Mouse (Mus musculus) liver, embryonic 13.5 days (tissue): ENCODE data around the gene Pam16. TPM values are rescaled to one million over a fixed set of nuclear protein-coding genes. Genes with fewer than 3 reads are reported as not detected.
A peak's percentile ranks its signal among the peaks of the same experiment; 100 is the strongest.

Experiments used
- ATAC-seq: fragments of 200-750 bp; cut with Nextera tagmentation; 2 replicates; pipeline ENCODE4 v1.8.0; 2017; ENCODE audit warnings: low read depth, mild to moderate bottlenecking, moderate number of reproducible peaks, moderate library complexity
- DNase-seq: peaks from one replicate; pipeline ENCODE4 v3.0.0; 2022
- H3K27ac ChIP-seq: fragments of 300-500 bp; sonication (generic); 2 replicates; pipeline ENCODE4 v1.5.1; 2015; ENCODE audit warnings: moderate library complexity, mild to moderate bottlenecking, inconsistent platforms
- H3K27me3 ChIP-seq: fragments of 300-500 bp; sonication (generic); 2 replicates; pipeline ENCODE4 v1.6.1; 2015; ENCODE audit warnings: mild to moderate bottlenecking, inconsistent platforms
- H3K36me3 ChIP-seq: fragments of 300-500 bp; sonication (generic); 2 replicates; pipeline ENCODE4 v1.6.1; 2015; ENCODE audit warnings: mild to moderate bottlenecking, inconsistent platforms
- H3K4me1 ChIP-seq: fragments of 300-500 bp; sonication (generic); replicated peaks from 2 replicates; pipeline ENCODE4 v1.6.1; 2015; ENCODE audit warnings: inconsistent platforms
- H3K4me2 ChIP-seq: fragments of 300-500 bp; sonication (generic); 2 replicates; pipeline ENCODE4 v1.6.1; 2015; ENCODE audit warnings: inconsistent platforms, mild to moderate bottlenecking, moderate library complexity
- H3K4me3 ChIP-seq: fragments of 300-500 bp; sonication (generic); replicated peaks from 2 replicates; pipeline ENCODE4 v1.5.1; 2015; ENCODE audit warnings: mild to moderate bottlenecking, inconsistent platforms
- H3K9ac ChIP-seq: fragments of 300-500 bp; sonication (generic); 2 replicates; pipeline ENCODE4 v1.6.1; 2015; ENCODE audit warnings: mild to moderate bottlenecking, inconsistent platforms
- H3K9me3 ChIP-seq: fragments of 300-500 bp; sonication (generic); replicated peaks from 2 replicates; pipeline ENCODE4 v1.6.1; 2016; ENCODE audit warnings: inconsistent platforms
- WGBS: fragments of 180-500 bp; shearing (Covaris S2); methylation state at CpG from one replicate; pipeline ENCODE4 v1.1.7; 2015; ENCODE audit not compliant: insufficient replicate concordance; 5-methylcytosine and 5-hydroxymethylcytosine counted together
- polyA plus RNA-seq: library from polyadenylated mRNA; unstranded; fragments of >200 nt; fragmentation: Nextera tagmentation; extraction: Ambion mirVana; gene quantifications from 2 replicates; pipeline ENCODE4 v1.2.1, GENCODE M21; 2015

Pam16 gene
- polyA plus RNA-seq, 1 experiment from 2014 or later = 74.1 TPM

DNA sequence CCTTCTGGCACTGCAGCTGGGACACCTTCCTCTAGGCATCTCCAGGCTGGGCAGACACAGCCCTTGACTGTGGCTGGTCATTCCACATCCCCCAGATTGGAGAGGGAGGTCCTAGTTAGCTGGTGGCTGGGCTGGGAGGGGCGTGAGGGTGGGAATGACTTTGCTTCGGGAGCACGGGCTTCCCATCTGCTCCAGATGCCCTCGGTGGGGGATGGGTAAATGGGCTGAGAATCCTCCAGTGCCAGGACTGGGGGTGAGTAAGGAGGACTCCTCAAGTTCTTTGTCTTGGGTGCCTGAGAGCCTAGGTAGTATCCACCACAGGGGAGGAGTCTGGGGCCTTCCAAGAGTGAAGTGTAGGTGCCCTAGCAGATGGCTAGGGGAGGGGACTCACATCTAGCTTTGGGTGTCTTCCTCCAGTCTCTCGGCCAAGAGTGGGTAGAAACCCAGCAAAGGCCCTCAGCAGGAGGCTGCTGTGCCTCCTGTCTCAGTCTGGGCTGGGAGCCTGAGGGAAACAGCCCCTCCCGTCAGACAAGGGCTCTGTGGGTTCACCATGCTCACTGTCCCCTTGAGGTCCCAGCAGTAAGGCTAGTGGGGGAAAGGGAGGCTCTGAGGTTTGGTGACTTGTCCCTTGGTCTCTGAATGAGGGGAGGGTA, 25.8 kb downstream of the Pam16 start:
- no peak overlapping the region for H3K27ac ChIP-seq
- H3K4me1 ChIP-seq = peaks cover 79% of the 10 kb centered on the region
- no peaks in the 10 kb centered on the region for H3K9me3 ChIP-seq
- ATAC-seq (no peak), DNase-seq (no peak)
- H3K36me3 ChIP-seq = no peaks in the 10 kb centered on the region
- WGBS = 53% methylated on average over 6 of the region's 6 CpGs
- H3K4me2 ChIP-seq = no peak overlapping the region
- no peak overlapping the region for H3K4me3 ChIP-seq
- H3K27me3 ChIP-seq = peaks cover 40% of the 10 kb centered on the region
- no peak overlapping the region for H3K9ac ChIP-seq

GRCm38 (mm10) chr16:4598041-4598440, 26.7 kb downstream of the Pam16 start:
- H3K27me3 ChIP-seq = peaks cover 50% of the 10 kb centered on the region
- ATAC-seq (no peak), DNase-seq (no peak)
- no peaks in the 10 kb centered on the region for H3K9me3 ChIP-seq
- H3K4me3 ChIP-seq = no peak overlapping the region
- no peak overlapping the region for H3K4me2 ChIP-seq
- no peaks in the 10 kb centered on the region for H3K36me3 ChIP-seq
- WGBS = 74% methylated on average over 5 of the region's 5 CpGs
- no peak overlapping the region for H3K9ac ChIP-seq
- H3K4me1 ChIP-seq = peaks cover 72% of the 10 kb centered on the region
- no peak overlapping the region for H3K27ac ChIP-seq

GRCm38 (mm10) chr16:4597296-4597695, 27.5 kb downstream of the Pam16 start:
- Histone ChIP-seq H3K4me3 (no peak overlapping the region), H3K4me2 (no peak overlapping the region), H3K4me1 (peaks cover 66% of the 10 kb centered on the region), H3K9me3 (no peaks in the 10 kb centered on the region), H3K27me3 (peaks cover 57% of the 10 kb centered on the region), H3K9ac (no peak overlapping the region), H3K27ac (no peak overlapping the region), H3K36me3 (no peaks in the 10 kb centered on the region)
- 71% methylated on average over 7 of the region's 7 CpGs for WGBS
- ATAC-seq (no peak), DNase-seq (no peak)

GRCm38 (mm10) chr16:4596836-4597235, 28.0 kb downstream of the Pam16 start:
- Histone ChIP-seq H3K4me2 (peak overlapping the region; percentile 70), H3K4me3 (no peak overlapping the region), H3K4me1 (peaks cover 62% of the 10 kb centered on the region), H3K9me3 (no peaks in the 10 kb centered on the region), H3K36me3 (no peaks in the 10 kb centered on the region), H3K27ac (no peak overlapping the region), H3K27me3 (peaks cover 62% of the 10 kb centered on the region), H3K9ac (no peak overlapping the region)
- no peak for ATAC-seq
- 50% methylated on average over 2 of the region's 2 CpGs for WGBS
- no peak for DNase-seq

GRCm38 (mm10) chr16:4596141-4596728, 28.6 kb downstream of the Pam16 start:
- ATAC-seq (no peak), DNase-seq (no peak)
- peaks cover 56% of the 10 kb centered on the region for H3K4me1 ChIP-seq
- H3K27me3 ChIP-seq = peaks cover 64% of the 10 kb centered on the region
- H3K27ac ChIP-seq = no peak overlapping the region
- peak overlapping the region; percentile 63 for H3K4me3 ChIP-seq
- 42% methylated on average over 3 of the region's 3 CpGs for WGBS
- H3K9ac ChIP-seq = peak overlapping the region; percentile 69; the same call in 1 of the 2 replicates
- peak overlapping the region; percentile 70 for H3K4me2 ChIP-seq
- H3K36me3 ChIP-seq = no peaks in the 10 kb centered on the region
- no peaks in the 10 kb centered on the region for H3K9me3 ChIP-seq

DNA sequence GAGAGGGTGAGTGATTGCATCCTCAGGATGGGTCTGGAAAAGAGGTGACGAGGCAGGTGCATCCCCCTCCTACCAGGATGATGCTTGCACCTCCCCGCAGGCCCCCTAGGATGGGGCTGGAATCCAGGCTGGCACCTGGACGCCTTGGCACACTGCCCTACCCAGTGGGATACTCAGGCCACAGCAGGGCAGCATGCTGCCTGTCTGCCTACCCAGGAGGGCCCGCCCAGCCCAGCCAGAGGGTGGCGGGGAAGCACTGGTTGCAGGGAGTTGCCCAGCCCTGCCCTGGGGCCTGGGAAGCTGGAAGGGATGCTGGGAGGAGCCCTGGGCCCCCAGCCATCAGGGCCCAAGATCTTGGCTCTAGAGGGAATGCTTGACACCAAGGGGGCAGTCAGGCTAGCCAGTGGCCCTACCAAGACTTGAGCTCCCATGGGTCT, 29.2 kb downstream of the Pam16 start:
- Histone ChIP-seq H3K27me3 (peaks cover 64% of the 10 kb centered on the region), H3K27ac (no peak overlapping the region), H3K4me3 (peak overlapping the region; percentile 63), H3K9me3 (no peaks in the 10 kb centered on the region), H3K4me2 (peak overlapping the region; percentile 70), H3K9ac (peak overlapping the region; percentile 69; the same call in 1 of the 2 replicates), H3K4me1 (peaks cover 49% of the 10 kb centered on the region), H3K36me3 (no peaks in the 10 kb centered on the region)
- no peak for DNase-seq
- 38% methylated on average over 5 of the region's 5 CpGs for WGBS
- ATAC-seq = no peak

GRCm38 (mm10) chr16:4594814-4595526, 29.8 kb downstream of the Pam16 start:
- Histone ChIP-seq H3K4me3 (peak overlapping the region; percentile 63), H3K36me3 (no peaks in the 10 kb centered on the region), H3K4me2 (peak overlapping the region; percentile 70), H3K27ac (peak overlapping the region; percentile 68), H3K9me3 (no peaks in the 10 kb centered on the region), H3K27me3 (peaks cover 64% of the 10 kb centered on the region), H3K9ac (peak overlapping the region; percentile 69), H3K4me1 (peaks cover 44% of the 10 kb centered on the region)
- no peak for DNase-seq
- 2% methylated on average over 34 of the region's 52 CpGs for WGBS
- ATAC-seq = no peak

- H3K27ac ChIP-seq = peak within 1 kb of the TSS; percentile 68
- peak within 1 kb of the TSS; percentile 69 for H3K9ac ChIP-seq
- no peaks in the 10 kb centered on the region for H3K36me3 ChIP-seq
- peaks cover 64% of the 10 kb centered on the region for H3K27me3 ChIP-seq
- 1% methylated on average over 50 of the region's 74 CpGs for WGBS
- peak within 1 kb of the TSS; percentile 63 for H3K4me3 ChIP-seq
- H3K4me1 ChIP-seq = peaks cover 44% of the 10 kb centered on the region
- ATAC-seq (peak; percentile 65), DNase-seq (no peak)
- H3K9me3 ChIP-seq = no peaks in the 10 kb centered on the region
- H3K4me2 ChIP-seq = peak within 1 kb of the TSS; percentile 70
Observed at GRCm38 (mm10) chr16:4593971-4594813, 30.6 kb downstream of the Pam16 start, which contains the start of gene Glis2. Gene Glis2 (plus strand): TSS chr16:4594713.

- H3K4me3 ChIP-seq = peak overlapping the region; percentile 63
- H3K36me3 ChIP-seq = no peaks in the 10 kb centered on the region
- peak; percentile 21; the same call in 1 of the 2 replicates for ATAC-seq
- H3K27me3 ChIP-seq = peaks cover 64% of the 10 kb centered on the region
- peak overlapping the region; percentile 46; the same call in 1 of the 2 replicates for H3K9ac ChIP-seq
- peak overlapping the region; percentile 70 for H3K4me2 ChIP-seq
- 23% methylated on average over 32 of the region's 32 CpGs for WGBS
- peaks cover 41% of the 10 kb centered on the region for H3K4me1 ChIP-seq
- DNase-seq = no peak
- H3K27ac ChIP-seq = peak overlapping the region; percentile 47
- H3K9me3 ChIP-seq = no peaks in the 10 kb centered on the region
Observed at GRCm38 (mm10) chr16:4592909-4593875, 31.6 kb downstream of the Pam16 start.

DNA sequence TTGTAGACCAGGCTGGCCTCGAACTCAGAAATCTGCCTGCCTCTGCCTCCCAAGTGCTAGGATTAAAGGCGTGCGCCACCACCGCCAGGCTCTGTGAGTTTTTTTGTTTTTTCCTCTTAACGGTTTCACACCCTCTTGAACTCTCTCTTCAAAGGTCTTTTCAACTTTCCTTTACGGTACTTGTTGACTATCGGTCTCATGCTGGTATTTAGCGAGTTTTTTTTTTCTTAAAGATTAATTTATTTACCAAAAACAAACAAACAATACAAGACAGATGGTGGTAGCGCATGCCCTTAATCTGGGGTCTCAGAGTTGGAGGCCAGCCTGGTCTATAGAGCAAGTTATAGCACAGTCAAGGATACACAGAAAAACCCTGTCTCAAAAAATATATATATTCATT, 34.6 kb downstream of the Pam16 start:
- Histone ChIP-seq H3K9me3 (no peaks in the 10 kb centered on the region), H3K27ac (no peak overlapping the region), H3K27me3 (peaks cover 36% of the 10 kb centered on the region), H3K36me3 (no peaks in the 10 kb centered on the region), H3K9ac (no peak overlapping the region), H3K4me1 (peaks cover 40% of the 10 kb centered on the region), H3K4me3 (no peak overlapping the region), H3K4me2 (no peak overlapping the region)
- DNase-seq = no peak
- 78% methylated on average over 9 of the region's 9 CpGs for WGBS
- ATAC-seq = no peak
